Comparison of ENCODE assay signal across 8 mouse cellular contexts in genomic region chr17:71183657-71184261, GRCm38 (mm10). TPM values are rescaled to one million over a fixed set of nuclear protein-coding genes. Genes with fewer than 3 reads are reported as not detected.
A peak's percentile ranks its signal among the peaks of the same experiment; 100 is the strongest.
DNase-seq lines count a peak whose midpoint lies in the region; ATAC-seq and TF ChIP-seq lines count a peak whose summit lies in the region.

No protein-coding gene starts in this region.

- H3K79me2 ChIP-seq in macrophage (ENCODE audit: inconsistent target) = peaks cover 49% of the 10 kb centered on the region

- DNase-seq in cerebellum, adult 2 months = peak in 1 of 2 experiments; percentile 45
- DNase-seq in cerebellum, adult 8-10 months = no peak
- DNase-seq in ovary, postnatal 14 days (ENCODE audit: low spot score) = peak; percentile 12
- DNase-seq in ovary, postnatal 36 days (ENCODE audit: low spot score) = no peak
- peak; percentile 48 for DNase-seq in embryonic facial prominence, embryonic 11.5 days (ENCODE audit: low spot score)
- DNase-seq in induced T-regulatory cell, adult 2 months (ENCODE audit: low read depth) = peak; percentile 58
- no peak for DNase-seq in layer of hippocampus, adult 9-10 months (ENCODE audit: low spot score)

- H3K27me3 ChIP-seq in cerebellum, adult 2 months (ENCODE audit: control insufficient read depth, insufficient read depth, low read length) = no peaks in the 10 kb centered on the region
- H3K27me3 ChIP-seq in embryonic facial prominence, embryonic 11.5 days (ENCODE audit: control insufficient read depth, insufficient read depth, low read length) = no peaks in the 10 kb centered on the region

- no peaks in the 10 kb centered on the region for H3K9me3 ChIP-seq in embryonic facial prominence, embryonic 11.5 days (replicated peaks; ENCODE audit: control insufficient read depth, low read length)

- peak overlapping the region; percentile 92 for H3K9ac ChIP-seq in embryonic facial prominence, embryonic 11.5 days (replicated peaks; ENCODE audit: low read length)

- TF ChIP-seq CTCF in cerebellum, adult 2 months (IDR thresholded peaks at IDR 0.05; ENCODE audit: borderline replicate concordance, insufficient read depth, low read depth, low read length) = no peak

- peak overlapping the region; percentile 34; the same call in 1 of the 2 replicates for H3K27ac ChIP-seq in cerebellum, adult 2 months (ENCODE audit: insufficient read depth, low read length)
- peak overlapping the region; percentile 89 for H3K27ac ChIP-seq in embryonic facial prominence, embryonic 11.5 days (replicated peaks; ENCODE audit: low read depth, low read length)
- peak overlapping the region; percentile 33 for H3K27ac ChIP-seq in macrophage

- 0 out of 2 replicates have a peak, but pooled peaks have one; percentile 14 for ATAC-seq in embryonic facial prominence, embryonic 11.5 days (replicated peaks; ENCODE audit: insufficient number of reproducible peaks, low FRiP score, low TSS enrichment, low read depth)

- H3K4me3 ChIP-seq in cerebellum, adult 2 months (replicated peaks; ENCODE audit: insufficient read depth, low read depth, low read length) = peak overlapping the region; percentile 94
- peak overlapping the region; percentile 86 for H3K4me3 ChIP-seq in embryonic facial prominence, embryonic 11.5 days (ENCODE audit: low read depth, low read length)
- peak overlapping the region; percentile 63 for H3K4me3 ChIP-seq in macrophage (ENCODE audit: inconsistent target)

- H3K4me1 ChIP-seq in cerebellum, adult 2 months (ENCODE audit: control insufficient read depth, insufficient read depth, low read length) = no peaks in the 10 kb centered on the region
- no peaks in the 10 kb centered on the region; the same call in none of the 2 replicates for H3K4me1 ChIP-seq in embryonic facial prominence, embryonic 11.5 days (ENCODE audit: control insufficient read depth, insufficient read depth, low read length)

- TF ChIP-seq POLR2A in cerebellum, adult 2 months (IDR thresholded peaks at IDR 0.05; ENCODE audit: borderline replicate concordance, insufficient read depth, low read length) = no peak

- under 1% methylated on average over 79 of the region's 79 CpGs for WGBS in cerebellum, adult 2 months
- WGBS in embryonic facial prominence, embryonic 11.5 days = under 1% methylated on average over 57 of the region's 79 CpGs
- 0% methylated on average over 69 of the region's 79 CpGs for WGBS in macrophage (ENCODE audit: missing documents)

- peak overlapping the region; percentile 82 for H3K4me2 ChIP-seq in embryonic facial prominence, embryonic 11.5 days (ENCODE audit: low read depth, low read length)

- no peaks in the 10 kb centered on the region for H3K36me3 ChIP-seq in embryonic facial prominence, embryonic 11.5 days (replicated peaks; ENCODE audit: control insufficient read depth, insufficient read depth, low read depth, low read length)
- H3K36me3 ChIP-seq in macrophage (ENCODE audit: inconsistent target) = no peaks in the 10 kb centered on the region

RNA-seq across cellular contexts. Expression of gene Lpin2, which starts 1.4 kb away (rescaled TPM):
- polyA plus RNA-seq in cerebellum, adult 2 months (2012; rRNA removed) = 30.2 and 31.5 TPM in 2 replicates
- 46.3 and 49.4 TPM in 2 replicates for polyA plus RNA-seq in embryonic facial prominence, embryonic 11.5 days (2014; fragmentation: Nextera tagmentation; extraction: Ambion mirVana)
- 1,000 to 10,000 TPM in 5 of 26 experiments, 100 to 1,000 TPM in 21; 253 to 2,419 (median 417) TPM for total RNA-seq in macrophage (2018; cell fraction: chromatin; rRNA removed)
- total RNA-seq in macrophage (2018; cell fraction: cytosol; rRNA removed) = 100 to 1,000 TPM in 4 of 26 experiments, 10 to 100 TPM in 22; 34.6 to 197 (median 49.3) TPM
- total RNA-seq in macrophage (2018; cell fraction: nucleus; rRNA removed) = 100 to 1,000 TPM; 124 to 913 (median 217) TPM
- 40.1 to 42.3 TPM (median 40.3 TPM) in 3 replicates for polyA plus RNA-seq in macrophage (2018)

Comparison
In these comparisons a context has a peak if more than half of its experiments do, and no peak if none do; other contexts are left out.
1. DNase-seq: peak in ovary, postnatal 14 days (single experiment), embryonic facial prominence, embryonic 11.5 days (single experiment) and induced T-regulatory cell, adult 2 months (single experiment); none in cerebellum, adult 8-10 months (single experiment), ovary, postnatal 36 days (single experiment) and layer of hippocampus, adult 9-10 months (single experiment).
2. H3K27ac ChIP-seq: peak in every context shown above with its lines; median percentile 89 in embryonic facial prominence, embryonic 11.5 days; 34 in cerebellum, adult 2 months; 33 in macrophage.
3. Peak in every context shown above with its lines, with median percentiles within 50 percentile points of each other: H3K4me3 ChIP-seq.